Mouse (Mus musculus) small intestine, adult 2 months (tissue): ENCODE data around the gene Ssbp2. TPM values are rescaled to one million over a fixed set of nuclear protein-coding genes. Genes with fewer than 3 reads are reported as not detected.

ENCODE experiments used
- H3K27ac ChIP-seq: fragments of 200-500 bp; 2 replicates; pipeline ENCODE4 v1.5.1; 2012; ENCODE audit warnings: low read depth, low read length, control low read depth, inconsistent platforms; ENCODE audit not compliant: insufficient read depth
- H3K27me3 ChIP-seq: fragments of 200-500 bp; 2 replicates; pipeline ENCODE4 v1.6.1; 2012; ENCODE audit warnings: mild to moderate bottlenecking, moderate library complexity, low read length, inconsistent platforms; ENCODE audit not compliant: control insufficient read depth, insufficient read depth
- H3K36me3 ChIP-seq: fragments of 200-500 bp; 2 replicates; pipeline ENCODE4 v1.6.1; 2012; ENCODE audit warnings: mild to moderate bottlenecking, low read length, control low read depth, inconsistent platforms; ENCODE audit not compliant: control insufficient read depth, insufficient read depth
- H3K4me1 ChIP-seq: fragments of 200-500 bp; 2 replicates; pipeline ENCODE4 v1.6.1; 2012; ENCODE audit warnings: low read length, inconsistent platforms, mixed read lengths; ENCODE audit not compliant: control insufficient read depth, insufficient read depth, insufficient read length
- H3K4me3 ChIP-seq: fragments of 200-500 bp; 2 replicates; pipeline ENCODE4 v1.5.1; 2012; ENCODE audit warnings: low read depth, mild to moderate bottlenecking, control low read depth, inconsistent platforms, low read length, moderate library complexity
- CTCF ChIP-seq: fragments of 200-500 bp; IDR thresholded peaks from 2 replicates; pipeline ENCODE4 v1.5.1; 2012; ENCODE audit warnings: low read depth, mild to moderate bottlenecking, control low read depth, inconsistent platforms, low read length, moderate library complexity, mixed read lengths; ENCODE audit not compliant: insufficient replicate concordance, insufficient read length; ENCODE audit errors: extremely low read depth
- POLR2A ChIP-seq: fragments of 200-500 bp; IDR thresholded peaks from 2 replicates; pipeline ENCODE4 v1.6.1; 2012; ENCODE audit warnings: low read depth, mild to moderate bottlenecking, control low read depth, inconsistent platforms, low read length, moderate library complexity
- WGBS: fragments of 180-500 bp; shearing (Covaris S2); methylation state at CpG from one replicate; pipeline ENCODE4 v1.1.7; 2018; 5-methylcytosine and 5-hydroxymethylcytosine counted together
- polyA plus RNA-seq: library from polyadenylated mRNA; depleted of rRNA; stranded (reverse); fragments of >200 nt; gene quantifications from 2 replicates; pipeline ENCODE4 v1.2.3, GENCODE M21; 2012; rRNA removed

The Ssbp2 gene
- polyA plus RNA-seq, 1 experiment, result 4.2 TPM

- Histone ChIP-seq H3K27ac (peak within 1 kb of the TSS; percentile 89), H3K4me3 (peak within 1 kb of the TSS; percentile 82), H3K4me1 (peaks cover 3% of the 10 kb centered on the region; the same call in 1 of the 2 replicates), H3K36me3 (no peaks in the 10 kb centered on the region), H3K27me3 (no peaks in the 10 kb centered on the region)
- TF ChIP-seq POLR2A (peak; percentile 18; the same call in 1 of the 2 replicates), CTCF (no peak)
- 8% methylated on average over 45 of the region's 45 CpGs for WGBS
These were observed 281.4 kb downstream of the Ssbp2 start, which contains the start of gene Acot12 for GRCm38 (mm10) chr13:91741280-91742047. Acot12 (plus strand) TSS chr13:91741512.

GRCm38 (mm10) chr13:91743180-91743579 lies 283.1 kb downstream of the Ssbp2 start:
- Histone ChIP-seq H3K4me3 (no peak overlapping the region), H3K27me3 (no peaks in the 10 kb centered on the region), H3K27ac (no peak overlapping the region), H3K4me1 (peaks cover 3% of the 10 kb centered on the region; the same call in 1 of the 2 replicates), H3K36me3 (no peaks in the 10 kb centered on the region)
- TF ChIP-seq POLR2A, result no peak
- TF ChIP-seq CTCF, result no peak
- 91% methylated on average over 3 of the region's 3 CpGs for WGBS

- H3K27ac ChIP-seq, result no peak overlapping the region
- H3K36me3 ChIP-seq, result no peaks in the 10 kb centered on the region
- H3K27me3 ChIP-seq, result no peaks in the 10 kb centered on the region
- WGBS, result 85% methylated on average over 5 of the region's 5 CpGs
- TF ChIP-seq POLR2A (no peak), CTCF (no peak)
- no peaks in the 10 kb centered on the region for H3K4me1 ChIP-seq
- H3K4me3 ChIP-seq, result no peak overlapping the region
These were observed 286.4 kb downstream of the Ssbp2 start for GRCm38 (mm10) chr13:91746470-91746869.

GRCm38 (mm10) chr13:91748401-91748800 lies 288.3 kb downstream of the Ssbp2 start:
- 81% methylated on average over 2 of the region's 2 CpGs for WGBS
- no peaks in the 10 kb centered on the region for H3K4me1 ChIP-seq
- no peak overlapping the region for H3K4me3 ChIP-seq
- TF ChIP-seq CTCF, result no peak
- no peak for TF ChIP-seq POLR2A
- H3K36me3 ChIP-seq, result no peaks in the 10 kb centered on the region
- H3K27ac ChIP-seq, result no peak overlapping the region
- no peaks in the 10 kb centered on the region for H3K27me3 ChIP-seq

GRCm38 (mm10) chr13:91749981-91750380 lies 289.9 kb downstream of the Ssbp2 start:
- Histone ChIP-seq H3K27ac (no peak overlapping the region), H3K4me1 (no peaks in the 10 kb centered on the region), H3K27me3 (no peaks in the 10 kb centered on the region), H3K4me3 (no peak overlapping the region), H3K36me3 (no peaks in the 10 kb centered on the region)
- WGBS, result 77% methylated on average over 4 of the region's 4 CpGs
- TF ChIP-seq CTCF (no peak), POLR2A (no peak)

Other genes starting within 250 kb of the Ssbp2 start
- gene Atg10, start 236.3 kb upstream of the Ssbp2 start, polyA plus RNA-seq, result 0.15 and 0.16 TPM in 2 replicates